Mouse (Mus musculus): ENCODE results near the gene Arl2bp.
A peak's percentile ranks its signal among the peaks of the same experiment; 100 is the strongest.

Gene Arl2bp

GRCm38 (mm10) chr8:94695341-94695993, 29.1 kb downstream of the Arl2bp start:
- no peak for DNase-seq (ENCODE audit: low read depth, low spot score)

- peak; percentile 83 for DNase-seq (ENCODE audit: low read depth, low spot score)
These were observed 29.6 kb downstream of the Arl2bp start, which contains the start of gene Pllp for GRCm38 (mm10) chr8:94695994-94696384. Pllp (minus strand) TSS chr8:94696278.

GRCm38 (mm10) chr8:94696566-94696965, 30.2 kb downstream of the Arl2bp start:
- DNase-seq (ENCODE audit: low read depth, low spot score): no peak

- DNase-seq (ENCODE audit: low read depth, low spot score): no peak
These were observed 31.6 kb downstream of the Arl2bp start for GRCm38 (mm10) chr8:94697956-94698355.

GRCm38 (mm10) chr8:94699366-94699765, 33.0 kb downstream of the Arl2bp start:
- DNase-seq (ENCODE audit: low read depth, low spot score): no peak

GRCm38 (mm10) chr8:94700421-94700935, 34.1 kb downstream of the Arl2bp start:
- DNase-seq (ENCODE audit: low read depth, low spot score): peak; percentile 56

- peak; percentile 55 for DNase-seq (ENCODE audit: low read depth, low spot score)
These were observed 35.8 kb downstream of the Arl2bp start for GRCm38 (mm10) chr8:94702156-94702555.

- DNase-seq (ENCODE audit: low read depth, low spot score): peak; percentile 92
These were observed 36.7 kb downstream of the Arl2bp start for GRCm38 (mm10) chr8:94702844-94703813.

- DNase-seq (ENCODE audit: low read depth, low spot score): peak; percentile 96
These were observed 37.7 kb downstream of the Arl2bp start for GRCm38 (mm10) chr8:94703972-94704668.

- DNase-seq (ENCODE audit: low read depth, low spot score): no peak
These were observed 38.2 kb downstream of the Arl2bp start for GRCm38 (mm10) chr8:94704669-94704984.

GRCm38 (mm10) chr8:94705581-94706245, 39.3 kb downstream of the Arl2bp start:
- DNase-seq (ENCODE audit: low read depth, low spot score): no peak

- DNase-seq (ENCODE audit: low read depth, low spot score): no peak
These were observed 40.5 kb downstream of the Arl2bp start for GRCm38 (mm10) chr8:94706732-94707395.

- DNase-seq (ENCODE audit: low read depth, low spot score): no peak
These were observed 43.9 kb downstream of the Arl2bp start for GRCm38 (mm10) chr8:94710336-94710735.

GRCm38 (mm10) chr8:94711160-94711718, 44.8 kb downstream of the Arl2bp start:
- DNase-seq (ENCODE audit: low read depth, low spot score): no peak

GRCm38 (mm10) chr8:94714556-94714955, 48.2 kb downstream of the Arl2bp start:
- no peak for DNase-seq (ENCODE audit: low read depth, low spot score)

GRCm38 (mm10) chr8:94715871-94716270, 49.5 kb downstream of the Arl2bp start:
- DNase-seq (ENCODE audit: low read depth, low spot score): no peak

GRCm38 (mm10) chr8:94716841-94717240, 50.4 kb downstream of the Arl2bp start:
- DNase-seq (ENCODE audit: low read depth, low spot score): no peak
